Mouse (Mus musculus): ENCODE data around the gene Gm10031. TPM values are rescaled to one million over a fixed set of nuclear protein-coding genes. Genes with fewer than 3 reads are reported as not detected.
"Not testable (repeated sequence)": the region's sequence is repeated elsewhere in the genome, so short reads cannot be mapped to it uniquely, and the experiment has no call there.

Gm10031 gene
- 10 to 100 TPM; 45.0 to 45.1 TPM for total RNA-seq (2021)
- long read RNA-seq, experiment 1, partial matches to known transcripts: 0 of 2 reads
- long read RNA-seq, experiment 1, other reads (novel, unspliced or antisense): 0 of 2 reads
- long read RNA-seq, experiment 2, partial matches to known transcripts: 0 of 3 reads
- long read RNA-seq, experiment 2, other reads (novel, unspliced or antisense): 0 of 3 reads

DNA sequence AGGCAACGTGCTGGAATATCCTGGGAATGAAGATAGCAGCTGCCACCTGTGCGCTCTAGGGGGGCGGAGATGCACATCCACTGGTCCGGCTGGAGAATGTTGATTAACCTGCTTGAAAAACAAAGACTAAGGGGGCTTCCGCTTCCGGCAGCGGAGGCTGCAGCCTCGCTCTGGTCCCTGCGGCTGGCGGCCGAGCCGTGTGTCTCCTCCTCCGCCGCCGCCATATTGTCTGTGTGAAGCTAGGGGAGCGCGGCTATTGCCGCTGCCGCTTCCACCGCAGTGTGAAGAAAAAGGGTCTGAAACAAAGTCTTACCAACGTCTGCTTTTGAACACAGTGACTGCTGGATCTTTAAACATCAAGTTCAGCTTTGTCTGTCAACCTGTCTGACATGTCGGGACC, at the start of gene Gm10031:
Gene Gm10031, plus strand, starts transcription at position 171 of the 400 bp plus-strand sequence.
- DNase-seq (ENCODE audit: low spot score): not testable (repeated sequence)

DNA sequence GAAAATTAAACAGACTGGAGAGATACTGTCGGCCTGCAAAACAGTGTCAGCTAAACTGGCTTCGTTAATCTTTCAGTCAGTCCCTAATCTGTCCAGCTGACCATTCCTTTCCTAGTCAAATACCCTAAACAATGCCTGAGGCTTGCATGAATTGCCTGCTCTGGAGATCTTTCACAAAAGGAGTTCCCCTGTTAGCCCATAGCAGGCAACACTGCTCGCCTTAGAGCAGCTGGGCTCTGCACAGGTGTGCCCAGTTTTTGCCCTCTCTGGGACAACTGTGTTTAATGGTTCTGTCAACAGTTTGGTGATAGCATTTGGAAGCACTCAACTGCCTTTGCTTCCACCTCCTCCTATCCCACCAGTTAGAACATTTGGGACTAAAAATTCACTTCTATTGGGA, 49.0 kb upstream of the Gm10031 start:
- no peak for DNase-seq (ENCODE audit: low spot score)

DNA sequence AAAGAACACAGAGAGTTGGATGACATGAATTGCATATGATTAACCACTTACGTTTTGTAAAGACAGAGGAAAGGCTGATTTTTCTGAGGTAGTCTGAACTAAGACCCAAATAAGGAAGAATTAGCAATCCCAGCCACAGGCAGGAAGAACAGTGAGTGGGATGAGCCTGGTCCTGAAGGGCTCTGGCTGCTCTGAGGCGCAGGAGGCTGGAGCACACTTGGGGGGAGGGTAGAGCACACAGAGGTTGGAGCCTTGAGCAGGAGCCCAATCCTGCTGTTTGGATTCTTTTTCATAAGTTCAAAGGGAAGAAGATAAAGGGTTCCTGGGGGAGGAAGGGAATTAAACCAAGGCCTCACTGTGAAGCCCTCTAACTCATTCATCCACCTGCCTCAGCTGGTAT, 47.8 kb upstream of the Gm10031 start:
- no peak for DNase-seq (ENCODE audit: low spot score)

DNA sequence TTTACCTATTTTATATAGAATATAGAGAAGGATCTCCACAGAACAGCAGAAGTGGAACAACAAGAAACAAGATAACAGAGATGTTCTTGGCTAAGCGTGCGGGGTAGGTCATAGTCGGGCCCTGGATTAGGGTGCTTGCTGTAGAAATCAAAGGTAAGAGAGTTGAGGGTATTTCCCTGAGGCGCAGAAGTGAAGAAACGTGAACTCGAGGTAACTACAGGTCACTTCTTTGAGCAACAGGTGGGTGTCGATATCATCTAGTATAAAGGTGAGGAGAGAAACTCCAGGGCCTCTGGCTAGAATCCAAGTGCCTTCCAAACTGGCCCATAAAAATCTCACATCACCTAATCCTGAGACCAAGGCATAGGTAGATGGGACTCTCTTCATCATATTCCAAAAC, 47.3 kb upstream of the Gm10031 start:
- no peak for DNase-seq (ENCODE audit: low spot score)

DNA sequence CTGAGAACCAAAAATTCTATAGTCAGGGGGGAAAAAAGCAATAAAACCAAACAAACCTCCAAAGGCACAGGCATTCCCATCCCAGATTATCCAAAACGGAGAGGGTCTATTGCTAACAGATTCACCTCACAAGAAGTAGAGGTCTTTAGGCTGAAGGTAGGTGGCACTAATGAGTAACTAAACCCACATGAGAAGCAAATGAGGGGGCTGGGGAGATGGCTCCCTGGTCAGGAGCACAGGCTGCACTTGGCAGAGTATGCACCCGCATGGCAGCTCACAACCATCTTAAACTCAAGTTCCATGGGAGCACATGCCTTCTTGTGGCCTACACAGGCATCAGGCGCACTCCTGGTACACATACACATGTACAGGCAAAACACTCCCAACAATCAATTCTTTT, 42.0 kb upstream of the Gm10031 start:
- no peak for DNase-seq (ENCODE audit: low spot score)

DNA sequence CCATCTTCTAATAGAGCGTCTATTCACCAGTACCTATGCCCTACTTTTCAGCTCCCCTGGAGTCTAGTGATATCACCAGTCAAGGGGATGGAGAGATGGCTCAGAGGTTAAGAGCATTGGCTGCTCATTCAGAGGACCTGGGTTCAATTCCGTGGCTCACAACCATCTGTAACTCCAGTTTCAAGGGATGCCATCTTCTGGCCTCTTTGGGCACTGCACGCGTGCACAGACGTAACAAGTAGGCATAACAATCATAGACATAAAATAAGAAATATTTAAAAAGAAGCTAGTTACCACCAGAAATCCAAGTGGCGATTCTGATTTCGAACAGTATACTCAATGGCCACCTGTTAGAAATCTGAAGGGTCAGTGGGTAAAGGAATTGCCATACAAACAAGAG, 36.3 kb upstream of the Gm10031 start:
- DNase-seq (ENCODE audit: low spot score): no peak

DNA sequence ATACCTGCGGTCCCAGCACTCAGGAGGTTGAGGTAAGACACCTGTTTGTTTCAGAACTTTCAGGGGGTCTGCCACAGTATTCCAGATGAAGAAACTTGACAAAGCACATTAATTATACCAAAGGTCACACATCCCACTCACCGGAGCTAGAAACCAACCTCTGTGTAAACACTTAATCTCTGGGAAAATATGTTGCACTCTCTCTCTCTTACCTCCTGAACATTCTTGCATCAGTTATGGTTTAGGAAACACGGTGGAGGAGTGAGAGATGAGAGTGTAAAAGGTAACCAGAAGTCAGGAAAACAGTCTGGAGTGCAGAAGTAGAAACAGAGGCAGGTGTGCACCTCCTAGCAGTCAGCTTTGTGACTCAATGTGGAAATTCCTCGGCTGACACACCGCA, 35.8 kb upstream of the Gm10031 start:
- DNase-seq (ENCODE audit: low spot score): no peak

DNA sequence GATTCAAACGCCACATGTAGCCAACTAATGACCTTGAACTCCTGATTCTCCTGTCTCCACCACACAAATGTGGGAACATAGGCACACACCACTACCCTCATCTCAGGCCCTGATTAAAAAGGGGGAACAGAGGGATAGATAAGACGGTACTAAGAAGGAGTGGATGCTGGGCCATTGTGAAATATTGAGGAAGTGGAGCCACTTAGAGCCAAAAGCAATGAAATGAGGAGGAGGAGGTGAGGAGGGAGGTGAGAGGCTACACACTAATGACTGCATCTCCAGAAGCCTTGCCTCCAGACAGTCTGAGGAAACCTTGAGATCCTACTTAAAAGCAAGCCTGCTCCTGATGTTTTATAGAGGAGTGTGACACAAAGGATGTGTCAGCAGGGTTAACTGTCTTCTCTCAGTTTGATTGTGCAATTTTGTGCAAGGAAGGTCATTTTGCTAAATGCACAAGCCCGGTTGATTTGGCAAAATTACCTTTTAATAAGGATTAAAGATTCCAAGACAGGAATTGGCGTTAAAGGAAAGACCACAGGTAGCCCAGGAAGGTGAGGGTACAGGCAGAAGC, 32.5 kb upstream of the Gm10031 start:
- no peak for DNase-seq (ENCODE audit: low spot score)

DNA sequence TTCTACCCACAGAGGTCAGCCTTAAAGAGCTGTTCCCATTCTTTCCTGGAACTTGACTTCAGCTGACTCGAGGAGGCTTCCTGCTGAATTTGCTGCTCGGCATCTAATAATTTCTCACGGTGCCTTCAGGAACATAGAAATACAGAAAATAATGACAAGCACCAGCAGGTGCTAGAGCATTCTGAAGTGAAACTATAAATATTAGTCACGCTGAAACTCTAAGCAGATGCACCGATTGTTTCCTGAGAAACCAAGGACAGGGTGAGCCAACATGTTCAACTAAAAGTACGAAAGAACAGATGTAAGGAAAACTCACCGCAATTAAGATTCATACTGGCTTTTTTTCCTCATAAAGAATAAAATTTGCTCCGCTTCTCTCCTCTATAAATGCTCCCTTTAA, 28.8 kb upstream of the Gm10031 start:
- DNase-seq (ENCODE audit: low spot score): no peak

DNA sequence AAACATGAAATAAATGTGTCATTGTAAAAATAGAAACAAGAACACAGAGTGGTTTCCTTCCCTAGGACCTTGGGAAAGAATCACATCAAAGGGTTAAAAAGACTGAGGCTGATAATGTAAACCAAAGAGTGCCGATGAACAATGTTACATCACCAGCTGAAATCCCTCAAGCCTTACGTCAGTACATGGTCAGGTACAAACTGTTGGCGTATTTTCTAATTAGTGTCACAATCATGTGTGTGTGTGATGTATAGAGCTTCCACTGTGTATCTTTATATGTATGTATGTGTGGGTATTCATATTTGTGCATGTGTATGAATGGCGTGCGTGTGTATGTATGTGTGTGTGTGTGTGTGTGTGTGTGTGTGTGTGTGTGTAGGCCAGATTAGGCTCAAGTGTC, 26.9 kb upstream of the Gm10031 start:
- no peak for DNase-seq (ENCODE audit: low spot score)

DNA sequence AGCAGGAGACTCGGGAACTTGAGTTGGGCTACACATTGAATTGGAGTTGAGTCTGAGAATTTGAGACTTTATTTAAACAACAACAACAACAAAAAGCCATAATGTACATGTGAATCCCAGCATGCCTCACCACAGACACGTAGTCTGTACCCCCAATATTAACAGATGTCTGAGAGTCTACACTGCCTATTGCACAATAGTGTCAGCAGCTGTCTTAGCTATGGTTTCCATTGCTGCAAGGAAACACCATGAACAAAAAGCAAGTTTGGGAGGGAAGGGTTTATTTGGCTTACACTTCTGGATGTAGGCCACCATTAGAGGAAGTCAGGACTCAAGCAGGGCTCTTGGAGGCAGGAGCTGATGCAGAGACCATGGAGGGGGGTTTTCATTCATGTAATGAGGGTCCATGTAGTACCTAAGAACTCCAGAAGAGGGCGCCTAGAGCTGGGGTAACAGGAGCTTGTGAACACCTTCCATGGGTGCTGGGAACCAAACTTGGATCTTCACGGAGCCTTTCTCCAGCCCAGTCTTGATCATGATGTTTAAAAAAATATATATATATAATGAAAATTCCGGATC, 18.8 kb upstream of the Gm10031 start:
- no peak for DNase-seq (ENCODE audit: low spot score)

DNA sequence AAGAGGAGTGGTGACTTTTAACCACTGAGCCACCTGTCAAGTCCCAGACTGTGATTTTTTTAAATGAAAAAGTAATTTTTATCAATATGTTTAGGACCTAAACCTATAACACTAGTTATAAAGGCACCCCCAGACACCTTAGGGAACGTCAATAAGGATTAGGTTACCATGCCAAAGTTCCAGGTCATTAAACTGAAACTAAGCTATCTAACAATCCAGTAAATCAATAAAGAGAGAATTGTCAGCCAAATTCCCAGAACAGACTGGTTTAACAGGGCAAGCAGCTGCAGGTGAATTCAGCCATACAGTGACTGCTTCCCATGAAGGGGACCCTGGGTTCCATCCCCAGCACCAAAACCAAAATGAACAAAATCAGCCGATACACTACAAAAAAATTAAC, 17.9 kb upstream of the Gm10031 start:
- no peak for DNase-seq (ENCODE audit: low spot score)

DNA sequence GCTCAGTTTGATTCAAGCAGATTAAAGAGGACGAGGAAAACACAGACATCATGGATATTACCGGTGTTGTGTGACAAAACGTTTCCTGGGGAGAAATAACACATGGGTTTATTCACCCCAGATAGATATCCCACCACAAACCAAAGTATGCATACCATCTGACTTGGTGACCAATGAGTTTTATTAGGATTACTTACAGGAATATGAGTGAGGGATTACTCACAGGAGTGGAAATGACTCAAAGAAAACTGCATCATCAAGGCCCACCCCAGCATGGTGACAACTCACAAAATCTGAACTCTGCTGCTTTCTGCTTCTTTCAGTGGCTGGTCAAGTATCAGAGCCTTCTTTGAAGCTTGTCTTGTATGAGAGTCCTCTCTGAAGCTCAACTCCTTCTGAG, 16.1 kb upstream of the Gm10031 start:
- DNase-seq (ENCODE audit: low spot score): no peak

DNA sequence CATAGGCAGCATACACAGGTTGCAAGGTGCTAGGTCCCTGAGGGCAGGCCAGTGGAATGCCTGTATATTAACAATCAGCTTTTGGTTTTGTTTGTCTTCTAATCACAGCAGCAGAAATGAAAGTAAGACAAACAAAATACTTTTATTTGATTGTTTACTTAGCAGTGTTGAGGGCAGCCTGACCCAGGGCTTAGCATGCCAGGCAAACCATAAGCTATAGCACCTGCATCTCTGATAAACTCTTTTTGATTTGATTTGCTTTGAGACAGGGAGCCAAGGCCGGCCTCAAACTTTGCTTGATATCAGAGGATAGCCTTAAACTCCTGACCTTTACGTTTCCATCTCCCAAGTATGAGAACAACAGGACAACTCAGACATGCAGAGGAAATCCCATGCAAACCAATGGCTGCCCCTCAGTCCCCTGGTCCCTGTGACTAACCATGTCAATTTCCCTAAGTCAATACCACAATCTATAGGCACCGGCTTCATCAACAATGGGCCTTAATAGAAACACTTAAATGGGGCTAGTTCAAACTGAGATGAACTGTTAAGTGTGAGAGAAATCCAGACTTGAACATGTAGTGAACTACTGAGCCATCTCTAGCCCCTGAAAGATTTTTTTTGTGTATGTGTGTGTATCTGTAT, 3.6 kb upstream of the Gm10031 start:
- no peak for DNase-seq (ENCODE audit: low spot score)

DNA sequence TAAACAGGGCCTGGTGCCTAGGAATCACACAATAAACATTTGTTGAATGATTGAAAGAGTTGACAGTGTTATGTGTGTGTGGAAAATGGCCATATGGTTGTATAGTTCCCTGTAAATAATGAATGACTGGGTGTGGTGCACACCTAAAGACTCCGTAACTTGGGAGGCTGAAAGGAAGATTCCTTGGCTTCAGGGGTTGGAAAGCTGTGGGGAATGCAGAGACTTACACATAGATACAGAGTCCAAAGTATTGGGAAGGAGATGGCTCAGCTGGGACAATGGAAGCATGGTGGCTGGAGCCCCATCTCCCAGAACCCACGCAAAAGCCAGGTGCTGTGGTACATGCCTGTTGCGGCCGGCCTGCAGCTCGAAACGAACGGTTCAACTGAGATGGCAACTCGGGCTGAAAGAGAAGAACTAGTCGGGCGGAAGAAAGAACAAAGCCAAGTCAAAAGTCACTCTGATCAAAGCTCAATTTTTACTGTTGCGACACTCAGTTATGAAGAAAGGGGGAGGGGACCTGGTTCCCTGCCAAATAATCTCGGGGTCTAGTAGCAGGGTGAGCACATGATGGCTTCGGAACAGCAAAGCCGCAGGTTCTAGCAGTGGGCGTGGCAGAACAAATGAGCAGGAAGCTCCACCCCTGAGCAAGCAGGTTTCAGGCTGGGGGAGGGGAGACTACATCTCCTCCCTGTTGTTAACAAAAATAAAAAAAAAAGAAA, 1.9 kb upstream of the Gm10031 start:
- no peak for DNase-seq (ENCODE audit: low spot score)

DNA sequence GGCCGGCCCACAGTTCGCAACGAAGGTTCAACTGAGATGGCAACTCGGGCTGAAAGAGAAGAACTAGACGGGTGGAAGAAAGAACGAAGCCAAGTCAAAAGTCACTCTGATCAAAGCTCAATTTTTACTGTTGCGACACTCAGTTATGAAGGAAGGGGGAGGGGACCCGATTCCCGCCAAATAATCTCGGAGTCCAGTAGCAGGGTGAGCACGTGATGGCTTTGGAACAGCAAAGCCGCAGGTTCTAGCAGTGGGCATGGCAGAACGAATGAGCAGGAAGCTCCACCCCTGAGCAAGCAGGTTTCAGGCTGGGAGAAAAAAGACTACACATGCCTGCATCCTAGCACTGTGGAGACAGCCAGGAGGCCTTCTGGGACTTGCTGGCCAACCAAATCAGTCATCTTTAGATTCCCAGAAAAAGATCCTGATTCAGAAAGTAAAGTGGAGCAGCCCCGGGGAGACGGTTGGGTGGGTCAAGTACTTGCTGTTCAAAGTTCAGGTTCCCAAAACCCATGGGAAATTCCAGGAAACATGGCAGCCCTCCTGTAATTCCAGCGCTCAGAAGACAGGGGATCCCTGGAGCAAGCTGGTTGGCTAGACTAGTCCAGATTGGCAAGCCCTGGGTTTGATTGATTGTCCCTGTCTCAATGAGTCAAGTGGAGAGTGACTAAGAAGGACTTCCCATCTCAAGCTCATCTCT, 8.8 kb downstream of the Gm10031 start:
- not testable (repeated sequence) for DNase-seq (ENCODE audit: low spot score)

DNA sequence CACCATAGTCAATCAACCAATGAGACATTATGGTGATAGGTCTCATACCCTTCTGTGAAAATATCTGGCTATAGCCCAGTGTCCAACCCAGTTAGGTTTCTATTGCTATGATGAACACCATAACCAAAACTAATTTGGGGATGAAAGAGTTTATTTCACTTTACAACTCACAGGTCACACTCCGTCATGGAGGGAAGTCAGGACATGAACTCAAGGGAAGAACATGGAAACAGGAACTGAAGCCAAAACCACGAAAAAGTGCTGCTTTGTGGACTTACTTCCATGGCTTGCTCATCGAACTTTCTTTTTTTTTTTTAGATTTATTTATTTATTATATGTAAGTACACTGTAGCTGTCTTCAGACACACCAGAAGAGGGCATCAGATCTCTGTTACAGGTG, 9.7 kb downstream of the Gm10031 start:
- no peak for DNase-seq (ENCODE audit: low spot score)

DNA sequence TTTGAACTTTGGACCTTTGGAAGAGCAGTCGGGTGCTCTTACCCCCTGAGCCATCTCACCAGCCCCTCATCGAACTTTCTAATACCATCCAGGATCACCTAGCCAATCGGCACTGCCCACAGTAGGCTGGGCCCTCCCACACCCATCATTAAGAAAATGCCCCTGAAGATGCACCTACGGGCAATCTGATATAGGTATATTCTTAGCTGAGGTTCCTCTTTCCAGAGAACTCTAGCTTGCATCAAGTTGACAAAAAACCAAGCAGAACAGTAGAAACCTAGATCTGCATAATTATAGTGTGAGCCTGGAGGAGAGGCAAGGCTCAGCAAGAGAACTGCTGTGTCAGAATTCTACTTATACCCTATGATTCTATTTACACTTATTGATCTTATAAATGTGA, 10.1 kb downstream of the Gm10031 start:
- DNase-seq (ENCODE audit: low spot score): no peak

DNA sequence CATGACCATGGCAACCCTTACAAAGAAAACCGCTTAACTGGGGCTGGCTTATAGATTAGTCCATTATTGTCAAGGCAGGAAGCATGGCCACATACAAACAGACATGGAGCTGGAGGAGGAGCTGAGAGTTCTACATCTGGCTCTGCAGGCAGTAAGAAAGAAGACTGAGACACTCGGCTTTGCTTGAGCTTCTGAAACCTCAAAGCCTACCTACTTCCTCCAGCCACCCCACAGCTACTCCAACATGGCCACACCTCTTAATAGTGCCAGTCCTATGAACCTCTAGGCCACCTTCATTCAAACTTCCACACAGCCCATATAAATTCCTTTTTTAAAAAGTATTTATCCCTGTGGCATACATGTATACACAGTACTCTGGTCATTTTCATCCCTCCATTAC, 13.2 kb downstream of the Gm10031 start:
- DNase-seq (ENCODE audit: low spot score): no peak

DNA sequence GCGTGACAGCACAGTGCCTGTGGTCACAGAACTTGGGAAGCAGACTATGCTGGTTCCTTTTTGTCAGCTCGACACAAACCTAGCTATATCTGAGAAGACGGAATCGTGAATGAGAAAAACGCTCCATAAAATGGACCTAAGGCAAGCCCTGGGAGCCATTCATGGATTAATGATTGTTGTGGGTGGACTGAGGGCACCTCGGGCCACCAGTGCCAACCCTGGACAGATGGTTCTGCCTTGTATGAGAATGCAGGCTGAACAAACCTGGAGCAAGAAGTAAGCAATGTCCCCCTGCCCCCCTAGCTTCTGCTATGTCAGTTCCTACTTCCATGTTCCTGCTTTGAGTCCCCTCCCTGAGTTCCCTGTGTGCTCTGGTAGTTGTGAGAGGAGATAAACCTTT, 13.9 kb downstream of the Gm10031 start:
- no peak for DNase-seq (ENCODE audit: low spot score)

DNA sequence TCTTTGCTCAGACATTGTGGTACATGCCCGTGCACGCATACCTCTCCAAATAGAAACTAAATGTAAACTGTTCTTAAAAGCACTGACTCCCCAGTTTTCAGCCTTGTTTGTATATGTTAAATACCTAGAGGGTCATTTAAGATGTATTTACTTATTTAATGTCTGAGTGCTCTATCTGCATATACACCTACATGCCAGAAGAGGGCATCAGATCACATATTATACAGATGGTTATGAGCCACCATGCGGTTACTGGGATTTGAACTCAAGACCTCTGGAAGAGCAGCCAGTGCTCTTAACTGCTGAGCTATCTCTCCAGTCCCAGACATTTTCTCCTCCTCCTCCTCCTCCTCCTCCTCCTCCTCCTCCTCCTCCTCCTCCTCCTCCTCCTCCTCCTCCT, 14.6 kb downstream of the Gm10031 start:
- no peak for DNase-seq (ENCODE audit: low spot score)
